Mouse (Mus musculus): ENCODE measurements around the gene Pitpnm1.

Gene Pitpnm1

GRCm38 (mm10) chr19:4153232-4153654 lies 53.4 kb downstream of the Pitpnm1 start, which contains the start of gene Ptprcap:
Ptprcap (plus strand) TSS chr19:4153604.
- no peak for DNase-seq (ENCODE audit: extremely low spot score, low spot score)

- no peak for DNase-seq (ENCODE audit: extremely low spot score, low spot score)
Measured at GRCm38 (mm10) chr19:4154437-4155222, 54.8 kb downstream of the Pitpnm1 start.

- DNase-seq (ENCODE audit: extremely low spot score, low spot score), result no peak
Measured at GRCm38 (mm10) chr19:4155223-4156072, 55.6 kb downstream of the Pitpnm1 start.

GRCm38 (mm10) chr19:4156073-4156579 lies 56.3 kb downstream of the Pitpnm1 start:
- no peak for DNase-seq (ENCODE audit: extremely low spot score, low spot score)

DNA sequence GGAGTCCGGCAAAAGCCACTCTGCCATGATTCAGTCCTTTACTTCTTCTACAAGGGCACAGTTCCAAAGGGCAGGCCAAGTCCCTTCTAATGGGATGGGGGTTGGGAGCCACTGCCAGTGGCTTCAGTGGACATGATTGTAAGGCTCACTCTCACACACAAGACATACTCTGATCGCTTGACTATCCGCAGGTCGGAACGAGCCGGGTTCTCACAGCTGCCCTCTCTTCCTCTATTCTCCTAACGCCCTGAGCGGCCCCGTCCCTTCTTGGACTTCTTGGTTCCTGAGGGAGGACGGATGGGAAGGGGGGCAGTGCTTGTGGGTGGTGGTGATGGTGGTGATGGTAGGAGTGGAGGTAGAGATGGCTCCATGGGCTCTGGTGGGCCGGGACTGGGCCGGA lies 57.0 kb downstream of the Pitpnm1 start:
- no peak for DNase-seq (ENCODE audit: extremely low spot score, low spot score)

- no peak for DNase-seq (ENCODE audit: extremely low spot score, low spot score)
Measured at GRCm38 (mm10) chr19:4159049-4159448, 59.3 kb downstream of the Pitpnm1 start.

GRCm38 (mm10) chr19:4162646-4163542 lies 63.1 kb downstream of the Pitpnm1 start, which contains the start of gene Rps6kb2:
Rps6kb2 (minus strand) TSS chr19:4163354.
- peak; percentile 95 for DNase-seq (ENCODE audit: extremely low spot score, low spot score)

GRCm38 (mm10) chr19:4163543-4163887 lies 63.7 kb downstream of the Pitpnm1 start:
- no peak for DNase-seq (ENCODE audit: extremely low spot score, low spot score)
